Mouse (Mus musculus) large intestine, adult 2 months (tissue): Measurements from ENCODE around the gene Otop3. TPM values are rescaled to one million over a fixed set of nuclear protein-coding genes. Genes with fewer than 3 reads are reported as not detected.
"Not testable (repeated sequence)": the region's sequence is repeated elsewhere in the genome, so short reads cannot be mapped to it uniquely, and the experiment has no call there.

Experiments used
- DNase-seq: peaks from one replicate; pipeline ENCODE4 v3.0.0-alpha.2; 2012; ENCODE audit warnings: low read depth, low spot score
- WGBS: fragments of 180-500 bp; shearing (Covaris S2); methylation state at CpG from one replicate; pipeline ENCODE4 v1.1.7; 2018; 5-methylcytosine and 5-hydroxymethylcytosine counted together
- polyA plus RNA-seq: library from polyadenylated mRNA; depleted of rRNA; stranded (reverse); fragments of >200 nt; gene quantifications from 2 replicates; pipeline ENCODE4 v1.2.3, GENCODE M21; 2012; rRNA removed

The Otop3 gene
- polyA plus RNA-seq, 1 experiment, result 0.06 TPM

- DNase-seq, result no peak
- WGBS, result 66% methylated on average over 16 of the region's 16 CpGs
These were observed 49.4 kb downstream of the Otop3 start for GRCm38 (mm10) chr11:115383701-115384474.

DNA sequence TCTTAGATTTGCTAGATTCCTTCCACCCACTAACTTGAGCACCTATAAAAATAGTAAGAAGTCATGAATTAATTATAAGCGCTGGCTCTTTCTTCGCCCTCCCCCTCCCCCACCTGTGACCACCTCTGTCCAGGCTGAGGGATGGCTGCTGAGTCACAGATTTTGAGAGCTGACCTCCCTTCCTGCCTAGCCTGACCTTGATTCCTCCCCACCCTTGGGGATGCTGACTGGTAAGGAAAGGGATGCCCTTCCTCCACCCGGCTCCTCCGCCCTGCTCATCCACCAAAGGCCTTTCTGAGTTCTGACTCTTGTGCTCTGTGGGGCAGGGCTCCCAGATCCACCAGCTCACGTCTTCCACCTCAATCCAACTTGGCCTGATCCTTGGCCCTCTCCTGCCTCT, 50.1 kb downstream of the Otop3 start:
- DNase-seq, result no peak
- 89% methylated on average over 5 of the region's 5 CpGs for WGBS

- WGBS, result 85% methylated on average over 3 of the region's 3 CpGs
- DNase-seq, result not testable (repeated sequence)
These were observed 52.3 kb downstream of the Otop3 start for GRCm38 (mm10) chr11:115386859-115387258.

DNA sequence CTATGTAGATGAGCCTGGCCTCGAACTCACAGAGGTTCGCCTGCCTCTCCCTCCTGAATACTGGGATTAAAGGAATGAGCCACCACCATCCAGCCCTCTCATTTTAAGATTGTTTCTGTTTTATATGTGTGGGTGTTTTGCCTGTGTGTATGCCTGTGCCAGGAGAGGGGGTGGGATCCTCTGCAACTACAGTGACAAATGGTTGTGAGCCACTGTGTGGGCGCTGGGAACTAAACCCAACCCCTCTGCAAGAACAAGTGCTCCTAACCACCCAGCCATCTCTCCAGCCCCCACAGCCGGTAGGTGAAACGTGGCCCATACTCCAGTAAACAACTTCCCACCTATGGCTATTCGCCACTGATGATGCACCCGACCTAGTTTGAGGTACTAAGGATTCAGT, 56.8 kb downstream of the Otop3 start:
- 94% methylated on average over 7 of the region's 7 CpGs for WGBS
- DNase-seq, result no peak

DNA sequence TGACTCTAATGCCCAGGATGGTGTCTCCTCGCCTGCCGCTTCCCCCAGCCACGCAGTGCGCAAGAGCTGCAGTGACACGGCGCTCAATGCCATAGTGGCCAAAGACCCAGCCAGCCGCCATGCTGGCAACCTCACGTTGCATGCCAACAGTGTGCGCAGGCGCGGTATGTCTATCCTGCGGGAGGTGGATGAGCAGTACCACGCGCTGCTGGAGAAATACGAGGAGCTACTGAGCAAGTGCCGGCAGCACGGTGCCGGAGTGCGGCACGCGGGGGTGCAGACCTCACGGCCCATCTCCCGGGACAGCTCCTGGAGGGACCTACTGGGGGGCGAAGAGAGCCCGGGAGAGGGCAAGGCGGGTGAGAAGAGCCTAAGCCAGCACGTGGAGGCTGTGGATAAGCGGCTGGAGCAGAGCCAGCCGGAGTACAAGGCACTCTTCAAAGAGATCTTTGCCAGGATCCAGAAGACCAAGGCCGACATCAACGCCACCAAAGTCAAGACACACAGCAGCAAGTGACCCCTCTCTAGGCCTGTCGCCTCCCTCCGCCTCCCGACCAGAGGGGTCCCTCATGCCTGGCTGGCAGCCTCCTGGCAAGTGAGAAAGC, 59.3 kb downstream of the Otop3 start:
- DNase-seq, result no peak
- WGBS, result 78% methylated on average over 34 of the region's 34 CpGs

Other genes starting within 250 kb of the Otop3 start
- gene Rab37, start 243.3 kb upstream of the Otop3 start, polyA plus RNA-seq, result 3.5 and 4.5 TPM in 2 replicates
- 4.8 and 6.3 TPM in 2 replicates for gene Cd300lf, start 200.7 kb upstream of the Otop3 start, polyA plus RNA-seq
- gene Slc9a3r1, start 171.4 kb upstream of the Otop3 start, polyA plus RNA-seq, result 492 and 733 TPM in 2 replicates
- 7.9 and 10.1 TPM in 2 replicates for gene Tmem104, start 147.2 kb upstream of the Otop3 start, polyA plus RNA-seq
- 25.3 and 25.4 TPM in 2 replicates for gene Nat9, start 146.9 kb upstream of the Otop3 start, polyA plus RNA-seq
- gene Grin2c, start 67.5 kb upstream of the Otop3 start, polyA plus RNA-seq, result 0.04 TPM in 2 replicates
- gene Fdxr, start 57.7 kb upstream of the Otop3 start, polyA plus RNA-seq, result 10.0 and 11.8 TPM in 2 replicates
- gene Fads6, start 37.1 kb upstream of the Otop3 start, polyA plus RNA-seq, result 0.51 and 0.53 TPM in 2 replicates
- 0.05 and 0.63 TPM in 2 replicates for gene Otop2, start 27.6 kb upstream of the Otop3 start, polyA plus RNA-seq
- gene Ush1g, start 12.7 kb upstream of the Otop3 start, polyA plus RNA-seq, result 0.02 and 0.11 TPM in 2 replicates
- gene Hid1, start 33.0 kb downstream of the Otop3 start, polyA plus RNA-seq, result 25.7 and 34.6 TPM in 2 replicates
- gene Cdr2l, start 47.2 kb downstream of the Otop3 start, polyA plus RNA-seq, result 4.0 and 4.2 TPM in 2 replicates
- 77.6 and 92.0 TPM in 2 replicates for gene Mrpl58, start 69.0 kb downstream of the Otop3 start, polyA plus RNA-seq
- 177 and 188 TPM in 2 replicates for gene Atp5h, start 85.2 kb downstream of the Otop3 start, polyA plus RNA-seq
- 24.2 and 29.0 TPM in 2 replicates for gene Kctd2, start 85.4 kb downstream of the Otop3 start, polyA plus RNA-seq
- gene Trim80, start 105.8 kb downstream of the Otop3 start, polyA plus RNA-seq, result 0.86 and 1.9 TPM in 2 replicates
- gene Slc16a5, start 127.7 kb downstream of the Otop3 start, polyA plus RNA-seq, result 74.5 and 172 TPM in 2 replicates
- 8.0 and 9.7 TPM in 2 replicates for gene Armc7, start 140.9 kb downstream of the Otop3 start, polyA plus RNA-seq
- 144 and 157 TPM in 2 replicates for gene Nt5c, start 157.1 kb downstream of the Otop3 start, polyA plus RNA-seq
- gene Jpt1, start 179.7 kb downstream of the Otop3 start, polyA plus RNA-seq, result 503 and 505 TPM in 2 replicates
- 45.3 and 50.3 TPM in 2 replicates for gene Sumo2, start 201.5 kb downstream of the Otop3 start, polyA plus RNA-seq
- 53.3 and 56.6 TPM in 2 replicates for gene Nup85, start 229.7 kb downstream of the Otop3 start, polyA plus RNA-seq